Mouse (Mus musculus): ENCODE results near the gene Top2a. TPM values are rescaled to one million over a fixed set of nuclear protein-coding genes. Genes with fewer than 3 reads are reported as not detected.
A peak's percentile ranks its signal among the peaks of the same experiment; 100 is the strongest.

Gene Top2a
- polyA plus RNA-seq, 1 experiment from 2014 or later: 179 TPM

- peak overlapping the region; percentile 44 for H3K4me2 ChIP-seq (ENCODE audit: low read depth, low read length)
- no peaks in the 10 kb centered on the region for H3K36me3 ChIP-seq (ENCODE audit: control insufficient read depth, insufficient read depth)
- H3K9ac ChIP-seq (ENCODE audit: low read length): no peak overlapping the region
- H3K27ac ChIP-seq (ENCODE audit: low read length): no peak overlapping the region
- no peak for ATAC-seq (replicated peaks; ENCODE audit: extremely low read depth, insufficient read depth, low FRiP score)
- no peaks in the 10 kb centered on the region for H3K9me3 ChIP-seq (replicated peaks; ENCODE audit: control insufficient read depth, low read length)
- peaks cover 38% of the 10 kb centered on the region for H3K4me1 ChIP-seq (ENCODE audit: control insufficient read depth, insufficient read depth, low read length)
- H3K27me3 ChIP-seq (ENCODE audit: control insufficient read depth, insufficient read depth, low read length): 0 out of 2 replicates have a peak, but pooled peaks cover 2% of the 10 kb centered on the region
- 0 out of 2 replicates have a peak overlapping the region, but pooled peaks have one; percentile 11 for H3K4me3 ChIP-seq (ENCODE audit: low read length)
- 47% methylated on average over 6 of the region's 6 CpGs for WGBS
These were observed 19.6 kb upstream of the Top2a start for GRCm38 (mm10) chr11:99043632-99044031.

GRCm38 (mm10) chr11:99042834-99043431 lies 18.9 kb upstream of the Top2a start:
- ATAC-seq (replicated peaks; ENCODE audit: extremely low read depth, insufficient read depth, low FRiP score): no peak
- H3K4me3 ChIP-seq (ENCODE audit: low read length): peak overlapping the region; percentile 68
- H3K27ac ChIP-seq (ENCODE audit: low read length): peak overlapping the region; percentile 79
- WGBS: 33% methylated on average over 12 of the region's 12 CpGs
- no peaks in the 10 kb centered on the region for H3K9me3 ChIP-seq (replicated peaks; ENCODE audit: control insufficient read depth, low read length)
- H3K4me1 ChIP-seq (ENCODE audit: control insufficient read depth, insufficient read depth, low read length): peaks cover 36% of the 10 kb centered on the region
- H3K4me2 ChIP-seq (ENCODE audit: low read depth, low read length): peak overlapping the region; percentile 98
- H3K27me3 ChIP-seq (ENCODE audit: control insufficient read depth, insufficient read depth, low read length): 0 out of 2 replicates have a peak, but pooled peaks cover 2% of the 10 kb centered on the region
- H3K9ac ChIP-seq (ENCODE audit: low read length): peak overlapping the region; percentile 84
- no peaks in the 10 kb centered on the region for H3K36me3 ChIP-seq (ENCODE audit: control insufficient read depth, insufficient read depth)

- no peak for ATAC-seq (replicated peaks; ENCODE audit: extremely low read depth, insufficient read depth, low FRiP score)
- peak overlapping the region; percentile 79 for H3K27ac ChIP-seq (ENCODE audit: low read length)
- 0 out of 2 replicates have a peak, but pooled peaks cover 2% of the 10 kb centered on the region for H3K27me3 ChIP-seq (ENCODE audit: control insufficient read depth, insufficient read depth, low read length)
- H3K9ac ChIP-seq (ENCODE audit: low read length): peak overlapping the region; percentile 84
- no peaks in the 10 kb centered on the region for H3K9me3 ChIP-seq (replicated peaks; ENCODE audit: control insufficient read depth, low read length)
- 33% methylated on average over 16 of the region's 16 CpGs for WGBS
- H3K36me3 ChIP-seq (ENCODE audit: control insufficient read depth, insufficient read depth): no peaks in the 10 kb centered on the region
- peaks cover 28% of the 10 kb centered on the region for H3K4me1 ChIP-seq (ENCODE audit: control insufficient read depth, insufficient read depth, low read length)
- H3K4me2 ChIP-seq (ENCODE audit: low read depth, low read length): peak overlapping the region; percentile 98
- H3K4me3 ChIP-seq (ENCODE audit: low read length): peak overlapping the region; percentile 68
These were observed 18.1 kb upstream of the Top2a start for GRCm38 (mm10) chr11:99041841-99042780.

- Histone ChIP-seq H3K4me1 (ENCODE audit: control insufficient read depth, insufficient read depth, low read length) (peaks cover 20% of the 10 kb centered on the region), H3K9me3 (replicated peaks; ENCODE audit: control insufficient read depth, low read length) (no peaks in the 10 kb centered on the region), H3K36me3 (ENCODE audit: control insufficient read depth, insufficient read depth) (no peaks in the 10 kb centered on the region), H3K4me3 (ENCODE audit: low read length) (peak within 1 kb of the TSS; percentile 68), H3K27me3 (ENCODE audit: control insufficient read depth, insufficient read depth, low read length) (0 out of 2 replicates have a peak, but pooled peaks cover 2% of the 10 kb centered on the region), H3K4me2 (ENCODE audit: low read depth, low read length) (peak within 1 kb of the TSS; percentile 98), H3K27ac (ENCODE audit: low read length) (peak within 1 kb of the TSS; percentile 79), H3K9ac (ENCODE audit: low read length) (peak within 1 kb of the TSS; percentile 84)
- ATAC-seq (replicated peaks; ENCODE audit: extremely low read depth, insufficient read depth, low FRiP score): peak; percentile 75
- under 1% methylated on average over 56 of the region's 63 CpGs for WGBS
These were observed 17.2 kb upstream of the Top2a start, which contains the start of gene Igfbp4 for GRCm38 (mm10) chr11:99041051-99041729. TSS of gene Igfbp4 (plus strand) at chr11:99041244.

GRCm38 (mm10) chr11:99040346-99040974 lies 16.5 kb upstream of the Top2a start:
- Histone ChIP-seq H3K4me3 (ENCODE audit: low read length) (peak overlapping the region; percentile 68), H3K9ac (ENCODE audit: low read length) (peak overlapping the region; percentile 84), H3K4me1 (ENCODE audit: control insufficient read depth, insufficient read depth, low read length) (peaks cover 13% of the 10 kb centered on the region), H3K4me2 (ENCODE audit: low read depth, low read length) (peak overlapping the region; percentile 98), H3K9me3 (replicated peaks; ENCODE audit: control insufficient read depth, low read length) (no peaks in the 10 kb centered on the region), H3K27me3 (ENCODE audit: control insufficient read depth, insufficient read depth, low read length) (0 out of 2 replicates have a peak, but pooled peaks cover 2% of the 10 kb centered on the region), H3K27ac (ENCODE audit: low read length) (peak overlapping the region; percentile 79), H3K36me3 (ENCODE audit: control insufficient read depth, insufficient read depth) (no peaks in the 10 kb centered on the region)
- WGBS: 3% methylated on average over 17 of the region's 17 CpGs
- peak; percentile 30; the same call in 1 of the 2 replicates for ATAC-seq (replicated peaks; ENCODE audit: extremely low read depth, insufficient read depth, low FRiP score)

- ATAC-seq (replicated peaks; ENCODE audit: extremely low read depth, insufficient read depth, low FRiP score): peak; percentile 50; the same call in 1 of the 2 replicates
- Histone ChIP-seq H3K27me3 (ENCODE audit: control insufficient read depth, insufficient read depth, low read length) (0 out of 2 replicates have a peak, but pooled peaks cover 2% of the 10 kb centered on the region), H3K4me1 (ENCODE audit: control insufficient read depth, insufficient read depth, low read length) (peaks cover 13% of the 10 kb centered on the region), H3K4me3 (ENCODE audit: low read length) (peak overlapping the region; percentile 68), H3K36me3 (ENCODE audit: control insufficient read depth, insufficient read depth) (no peaks in the 10 kb centered on the region), H3K9ac (ENCODE audit: low read length) (peak overlapping the region; percentile 84), H3K27ac (ENCODE audit: low read length) (peak overlapping the region; percentile 79; the same call in 1 of the 2 replicates), H3K9me3 (replicated peaks; ENCODE audit: control insufficient read depth, low read length) (no peaks in the 10 kb centered on the region), H3K4me2 (ENCODE audit: low read depth, low read length) (peak overlapping the region; percentile 98)
- under 1% methylated on average over 15 of the region's 15 CpGs for WGBS
These were observed 15.8 kb upstream of the Top2a start for GRCm38 (mm10) chr11:99039782-99040181.

GRCm38 (mm10) chr11:99036254-99036653 lies 12.3 kb upstream of the Top2a start:
- H3K9me3 ChIP-seq (replicated peaks; ENCODE audit: control insufficient read depth, low read length): no peaks in the 10 kb centered on the region
- H3K9ac ChIP-seq (ENCODE audit: low read length): no peak overlapping the region
- no peak overlapping the region for H3K27ac ChIP-seq (ENCODE audit: low read length)
- H3K4me2 ChIP-seq (ENCODE audit: low read depth, low read length): no peak overlapping the region
- no peak overlapping the region for H3K4me3 ChIP-seq (ENCODE audit: low read length)
- H3K36me3 ChIP-seq (ENCODE audit: control insufficient read depth, insufficient read depth): no peaks in the 10 kb centered on the region
- H3K4me1 ChIP-seq (ENCODE audit: control insufficient read depth, insufficient read depth, low read length): peaks cover 15% of the 10 kb centered on the region
- ATAC-seq (replicated peaks; ENCODE audit: extremely low read depth, insufficient read depth, low FRiP score): no peak
- 0 out of 2 replicates have a peak, but pooled peaks cover 2% of the 10 kb centered on the region for H3K27me3 ChIP-seq (ENCODE audit: control insufficient read depth, insufficient read depth, low read length)
- 52% methylated on average over 6 of the region's 6 CpGs for WGBS

- H3K27ac ChIP-seq (ENCODE audit: low read length): no peak overlapping the region
- 0 out of 2 replicates have a peak, but pooled peaks cover 2% of the 10 kb centered on the region for H3K27me3 ChIP-seq (ENCODE audit: control insufficient read depth, insufficient read depth, low read length)
- H3K9me3 ChIP-seq (replicated peaks; ENCODE audit: control insufficient read depth, low read length): no peaks in the 10 kb centered on the region
- no peaks in the 10 kb centered on the region for H3K36me3 ChIP-seq (ENCODE audit: control insufficient read depth, insufficient read depth)
- H3K9ac ChIP-seq (ENCODE audit: low read length): no peak overlapping the region
- no peak overlapping the region for H3K4me2 ChIP-seq (ENCODE audit: low read depth, low read length)
- H3K4me1 ChIP-seq (ENCODE audit: control insufficient read depth, insufficient read depth, low read length): peaks cover 12% of the 10 kb centered on the region
- no peak for ATAC-seq (replicated peaks; ENCODE audit: extremely low read depth, insufficient read depth, low FRiP score)
- 74% methylated on average over 4 of the region's 4 CpGs for WGBS
- no peak overlapping the region for H3K4me3 ChIP-seq (ENCODE audit: low read length)
These were observed 11.4 kb upstream of the Top2a start for GRCm38 (mm10) chr11:99035350-99035749.

Data from heart, embryonic 16.5 days (tissue).